Mouse (Mus musculus) cerebellum, postnatal 10 days (tissue): Measurements from ENCODE around the gene Gm20388.

Experiments used
- DNase-seq, 2 experiments: peaks; one replicate each; pipeline ENCODE4 v3.0.0; 2021; ENCODE audit warnings: mixed read lengths in 2 of 2

The Gm20388 gene

GRCm38 (mm10) chr8:121934923-121935322 is 2024.3 kb downstream of the Gm20388 start:
- peak in 1 of 2 experiments; percentile 36 for DNase-seq

- peak; percentile 98 to 99 for DNase-seq
These were observed 2025.0 kb downstream of the Gm20388 start for GRCm38 (mm10) chr8:121935341-121936294.

GRCm38 (mm10) chr8:121936391-121936790 is 2025.8 kb downstream of the Gm20388 start:
- peak; percentile 68 to 75 for DNase-seq

- no peak for DNase-seq
These were observed 2028.1 kb downstream of the Gm20388 start for GRCm38 (mm10) chr8:121938732-121939131.

GRCm38 (mm10) chr8:121943057-121943540 is 2032.5 kb downstream of the Gm20388 start:
- DNase-seq, result no peak

- no peak for DNase-seq
These were observed 2033.1 kb downstream of the Gm20388 start for GRCm38 (mm10) chr8:121943716-121944115.

GRCm38 (mm10) chr8:121944831-121945230 is 2034.2 kb downstream of the Gm20388 start, which contains the start of gene Car5a:
TSS of gene Car5a (minus strand) at chr8:121944904.
- no peak for DNase-seq

- no peak for DNase-seq
These were observed 2035.7 kb downstream of the Gm20388 start for GRCm38 (mm10) chr8:121946351-121946750.

- DNase-seq, result peak; percentile 49 to 57
These were observed 2036.6 kb downstream of the Gm20388 start for GRCm38 (mm10) chr8:121947047-121947752.

- peak; percentile 94 to 95 for DNase-seq
These were observed 2037.1 kb downstream of the Gm20388 start for GRCm38 (mm10) chr8:121947753-121948141.

GRCm38 (mm10) chr8:121948321-121949145 is 2037.9 kb downstream of the Gm20388 start:
- DNase-seq, result peak; percentile 56

- DNase-seq, result peak in 1 of 2 experiments; percentile 33
These were observed 2038.7 kb downstream of the Gm20388 start, which contains the start of gene Banp for GRCm38 (mm10) chr8:121949222-121949800. TSS of gene Banp (plus strand) at chr8:121949750.

GRCm38 (mm10) chr8:121949941-121950748 is 2039.5 kb downstream of the Gm20388 start:
- DNase-seq, result peak; percentile 100

GRCm38 (mm10) chr8:121950749-121951655 is 2040.4 kb downstream of the Gm20388 start:
- DNase-seq, result peak; percentile 86 to 89

- peak; percentile 38 to 53 for DNase-seq
These were observed 2041.0 kb downstream of the Gm20388 start for GRCm38 (mm10) chr8:121951656-121952009.

- peak in 1 of 2 experiments; percentile 46 for DNase-seq
These were observed 2041.5 kb downstream of the Gm20388 start for GRCm38 (mm10) chr8:121952122-121952521.

GRCm38 (mm10) chr8:121952800-121953199 is 2042.2 kb downstream of the Gm20388 start:
- no peak for DNase-seq

- DNase-seq, result no peak
These were observed 2043.3 kb downstream of the Gm20388 start for GRCm38 (mm10) chr8:121953821-121954545.

GRCm38 (mm10) chr8:121954981-121955555 is 2044.4 kb downstream of the Gm20388 start:
- no peak for DNase-seq
